Mouse (Mus musculus) kidney, postnatal 14 days (tissue): ENCODE measurements around the gene Tbc1d7.

Experiments
- DNase-seq: peaks from one replicate; pipeline ENCODE4 v3.0.0; 2022; ENCODE audit warnings: mixed read lengths

Tbc1d7 gene

DNA sequence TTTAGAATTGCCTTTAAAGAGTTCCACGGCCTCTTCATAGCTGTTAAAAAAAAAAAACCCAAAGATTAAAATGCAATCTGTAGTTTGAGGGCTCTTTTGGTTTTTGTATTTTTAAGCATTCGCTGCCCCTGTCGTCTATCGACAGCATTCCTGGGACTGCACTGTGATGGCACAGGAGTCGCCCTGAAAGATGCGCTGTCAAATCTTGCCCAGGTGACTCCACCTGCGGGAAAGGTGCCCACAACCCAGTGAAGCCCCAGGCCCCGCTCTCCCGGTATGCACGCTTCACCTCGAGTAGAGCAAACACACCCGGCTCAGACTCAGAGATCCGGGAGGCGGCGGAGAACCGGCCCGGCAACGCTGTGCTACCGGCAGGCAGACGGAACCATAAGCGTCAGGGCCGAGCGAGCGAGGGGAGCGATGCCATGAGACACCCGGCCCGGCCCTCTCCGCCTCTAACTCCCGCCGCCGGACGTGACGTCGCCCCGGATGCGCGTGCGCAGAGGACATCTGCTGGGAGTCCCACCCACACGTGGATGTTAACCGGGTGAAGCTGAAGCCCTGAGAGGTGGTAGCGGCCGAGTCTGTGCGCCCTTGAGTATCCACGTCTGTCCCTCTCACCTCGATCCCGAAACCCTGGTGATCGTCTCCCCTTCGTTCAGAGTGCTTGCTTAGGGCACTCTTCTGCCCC, at the start of gene Tbc1d7:
Tbc1d7 (minus strand) TSS at position 482 of the 691 bp plus-strand sequence.
- peak; percentile 98 for DNase-seq

DNA sequence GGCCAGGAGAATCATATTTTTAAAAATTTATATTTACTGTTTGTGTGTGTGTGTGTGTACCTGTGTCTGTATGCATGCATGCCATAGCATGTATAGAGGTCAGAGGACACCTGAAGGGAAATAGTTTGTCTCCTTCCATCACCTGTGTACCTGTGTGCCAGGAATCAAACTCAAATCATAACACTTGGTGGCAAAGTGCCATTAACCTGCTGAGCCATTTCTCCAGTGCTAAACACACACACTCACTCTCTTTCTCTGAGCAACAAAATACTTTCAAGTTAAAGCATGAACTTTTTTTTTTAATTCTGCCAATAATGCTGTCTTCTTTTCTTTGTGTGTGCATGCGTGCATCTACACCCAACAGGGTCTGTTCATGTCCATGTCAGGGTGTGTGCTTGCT, 49.3 kb upstream of the Tbc1d7 start:
- DNase-seq = no peak

DNA sequence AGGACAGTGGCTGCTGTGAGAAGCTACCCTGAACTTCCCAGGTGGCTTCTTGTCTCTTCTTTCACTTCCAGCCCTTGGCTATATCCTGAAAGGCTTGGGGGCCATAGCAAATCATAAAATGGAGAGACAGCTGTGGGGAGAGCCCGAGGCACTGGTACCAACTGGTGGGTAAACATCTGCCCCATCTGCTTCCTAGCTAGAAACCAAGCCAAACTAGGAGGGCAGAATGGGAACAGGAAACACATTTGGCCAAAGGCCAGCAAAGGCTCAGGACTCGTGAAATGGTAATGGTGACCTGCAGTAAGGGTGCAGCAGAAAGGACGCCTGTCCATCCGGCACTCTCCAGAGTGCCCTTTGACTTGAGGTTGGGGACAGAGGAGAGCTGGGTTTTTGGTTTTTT, 47.5 kb upstream of the Tbc1d7 start:
- peak; percentile 55 for DNase-seq

DNA sequence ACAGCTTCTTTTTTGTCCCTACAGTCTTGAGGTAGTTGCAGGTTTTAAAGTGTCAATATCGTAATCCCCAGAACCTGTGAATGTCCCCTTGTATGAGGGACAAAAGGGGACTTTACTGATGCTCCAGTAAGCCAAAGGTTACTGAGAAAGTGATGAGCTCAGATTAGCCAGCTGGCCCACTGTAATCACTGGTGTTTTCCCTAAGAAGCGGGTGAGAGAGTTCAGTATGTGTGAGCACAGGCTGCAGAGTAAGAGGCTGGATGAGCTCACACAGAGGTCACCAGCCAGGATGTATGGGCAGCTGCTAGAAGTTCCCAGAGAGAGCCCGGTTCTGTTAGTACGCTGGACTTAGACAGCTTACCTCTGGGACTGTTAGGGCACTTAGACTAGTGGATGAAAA, 47.0 kb upstream of the Tbc1d7 start:
- no peak for DNase-seq

DNA sequence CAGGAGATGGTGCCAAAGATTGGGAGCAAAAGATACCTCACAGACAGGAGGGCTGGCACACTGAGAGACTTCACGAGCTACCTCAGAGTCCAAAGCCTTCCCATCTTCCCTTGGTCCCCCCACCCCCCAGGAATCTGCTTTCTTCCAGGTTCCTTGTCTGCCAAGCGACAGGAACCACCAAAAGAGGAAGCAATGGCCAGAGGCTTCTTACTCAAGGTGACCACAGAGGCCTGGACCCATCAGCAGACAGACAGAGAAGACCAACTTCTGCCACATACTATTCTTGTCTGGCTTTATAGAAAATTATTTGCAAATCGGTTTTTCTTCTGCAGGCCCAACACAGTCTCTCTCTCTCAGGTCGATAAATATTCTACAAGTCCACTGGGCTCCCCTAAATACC, 46.4 kb upstream of the Tbc1d7 start:
- no peak for DNase-seq

DNA sequence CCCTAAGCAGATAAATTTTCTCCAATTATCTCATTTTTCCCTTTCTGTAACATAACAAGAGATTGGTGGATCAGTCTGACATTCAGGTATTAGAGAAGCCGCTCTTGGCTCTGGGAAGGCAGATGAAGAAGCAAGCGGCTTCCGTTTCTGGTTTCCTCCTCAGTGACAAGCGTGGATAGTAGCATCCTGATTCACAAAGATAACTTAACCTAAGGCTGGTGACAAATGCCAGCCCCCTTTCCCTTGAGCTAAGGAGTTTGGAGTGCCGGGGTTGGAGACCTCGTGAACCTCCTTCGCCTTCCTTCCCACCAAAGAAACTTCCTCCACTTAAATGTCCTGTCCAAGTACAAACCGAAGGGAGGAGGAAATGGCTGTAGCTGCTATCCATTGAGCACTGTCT, 45.8 kb upstream of the Tbc1d7 start:
- DNase-seq = peak; percentile 43

DNA sequence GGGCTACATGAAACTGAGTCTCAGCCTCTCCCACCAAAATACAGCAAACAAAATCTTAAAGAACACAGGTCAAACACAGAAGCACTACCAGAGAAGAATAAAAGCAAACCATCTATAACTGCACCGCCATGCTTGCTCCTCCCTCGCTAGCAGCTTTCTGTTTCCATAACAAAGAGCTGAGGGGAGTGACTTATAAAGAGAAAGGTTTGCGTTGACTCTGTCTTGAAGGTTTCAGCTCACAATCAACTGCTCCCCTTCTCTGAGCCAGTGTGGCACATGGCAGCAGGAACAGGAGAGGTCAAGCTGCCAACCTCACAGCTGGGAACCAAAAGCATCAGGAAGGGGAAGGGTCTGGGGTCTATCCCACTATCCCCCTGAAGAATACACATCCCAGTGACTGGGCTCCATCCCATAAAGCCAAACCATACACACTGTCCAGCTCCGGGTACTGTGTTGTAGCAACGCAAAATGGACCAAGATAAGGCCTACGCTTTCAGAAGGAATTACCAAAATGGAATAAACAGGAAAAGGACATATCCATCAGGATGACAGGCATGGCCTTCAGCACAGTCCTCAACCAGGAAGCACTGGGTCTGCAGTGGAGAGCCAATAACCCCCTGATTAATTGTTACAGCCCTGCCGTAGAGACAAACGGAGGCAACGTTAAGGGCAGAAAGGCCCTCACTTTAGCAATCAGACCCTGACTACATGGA, 44.8 kb upstream of the Tbc1d7 start:
- DNase-seq = no peak

DNA sequence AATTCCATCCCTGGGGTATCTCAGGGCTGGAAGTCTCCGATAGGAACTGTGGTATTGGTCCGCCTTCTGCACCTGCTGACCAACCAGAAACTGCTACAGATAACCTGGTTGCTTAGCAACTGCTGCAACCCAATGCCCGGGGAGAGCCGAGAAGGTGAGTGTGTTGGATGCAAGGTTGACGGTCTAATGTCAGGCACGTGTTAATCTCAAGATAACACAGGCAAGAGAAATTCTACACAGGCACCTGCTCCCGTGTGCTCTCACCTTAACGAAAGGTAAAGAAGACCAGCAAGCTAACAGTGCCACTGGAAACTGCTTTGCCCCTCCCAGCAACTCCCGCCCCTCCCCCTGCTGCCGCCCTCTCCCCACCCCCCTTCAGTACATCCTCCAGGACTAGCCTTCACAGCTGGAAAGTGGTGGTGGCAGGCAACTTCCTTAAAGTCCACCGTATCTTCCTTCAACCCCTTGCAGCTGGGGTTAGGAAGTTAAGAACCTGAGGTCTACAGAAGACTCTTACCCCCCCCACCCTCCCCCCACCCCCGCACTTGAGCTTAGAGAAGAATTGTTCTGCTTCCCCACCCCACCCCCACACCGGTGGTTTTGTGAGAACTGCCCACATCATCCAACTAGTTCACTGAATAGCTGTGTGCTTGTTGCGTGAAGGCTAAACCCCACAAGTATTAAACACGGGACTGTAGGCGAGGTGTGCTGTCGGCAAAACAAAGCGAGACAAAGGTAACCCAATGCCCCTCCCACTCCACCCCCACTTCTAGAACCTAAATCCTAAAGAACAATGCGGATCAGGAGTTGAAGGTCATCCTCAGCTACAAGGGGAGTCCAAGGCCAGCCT, 44.1 kb upstream of the Tbc1d7 start:
- DNase-seq = no peak

DNA sequence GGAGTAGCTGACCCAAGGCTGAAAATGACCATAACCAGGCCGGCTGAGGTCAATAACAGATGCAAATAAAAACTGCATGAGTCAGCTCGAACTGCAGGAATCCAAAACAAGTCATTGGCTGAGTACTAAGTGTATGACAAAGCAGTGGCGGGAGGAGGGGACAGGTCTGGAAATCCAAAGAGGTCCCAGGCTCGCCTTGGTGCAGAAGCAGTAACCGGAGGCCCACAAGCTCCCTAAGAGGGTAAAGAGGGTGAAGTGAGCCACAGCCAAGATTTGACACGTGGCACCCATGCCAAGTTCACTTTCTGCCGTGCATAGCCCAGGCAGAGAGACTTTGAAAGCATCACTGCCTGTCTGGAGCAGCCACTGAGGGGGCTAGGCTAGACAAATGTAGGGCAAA, 41.0 kb upstream of the Tbc1d7 start:
- peak; percentile 59 for DNase-seq

DNA sequence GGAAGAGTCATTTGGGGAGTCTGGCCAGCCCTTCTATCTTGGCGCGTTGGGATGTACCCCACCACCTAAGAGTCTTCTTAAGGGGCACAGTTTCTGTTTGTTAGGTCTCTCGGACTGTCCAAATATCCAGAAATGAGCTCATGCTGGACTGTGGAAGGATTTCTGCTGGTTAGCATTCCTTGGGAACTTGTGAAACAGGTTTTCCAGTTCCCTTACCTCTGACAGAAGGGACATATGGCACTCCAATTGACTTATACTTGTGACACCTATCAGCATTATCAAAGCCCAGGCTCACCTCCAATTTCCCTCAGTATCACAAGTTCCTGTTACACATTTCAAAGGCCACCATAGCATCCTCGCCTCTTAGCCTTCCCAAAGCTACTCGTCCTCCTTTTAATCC, 39.7 kb upstream of the Tbc1d7 start:
- no peak for DNase-seq

DNA sequence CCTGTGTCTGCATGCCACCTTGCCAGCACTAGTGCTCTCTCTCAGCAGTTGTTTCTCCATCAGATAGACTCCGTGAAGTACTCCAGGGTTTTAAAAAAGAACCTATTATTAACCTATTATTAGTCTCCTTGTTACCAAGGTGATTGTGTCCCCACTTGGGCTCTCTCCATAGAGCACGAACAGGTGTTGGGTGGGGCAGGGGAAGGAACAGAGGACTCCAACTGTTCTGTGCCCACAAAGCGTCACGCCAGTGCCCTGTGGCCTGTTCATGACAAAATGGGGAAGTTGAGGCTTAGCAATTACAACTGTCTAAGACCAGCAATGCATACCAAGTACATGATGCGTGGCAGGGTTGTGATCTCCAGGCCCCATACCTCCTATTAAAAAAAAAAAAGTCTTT, 38.3 kb upstream of the Tbc1d7 start:
- DNase-seq = no peak

DNA sequence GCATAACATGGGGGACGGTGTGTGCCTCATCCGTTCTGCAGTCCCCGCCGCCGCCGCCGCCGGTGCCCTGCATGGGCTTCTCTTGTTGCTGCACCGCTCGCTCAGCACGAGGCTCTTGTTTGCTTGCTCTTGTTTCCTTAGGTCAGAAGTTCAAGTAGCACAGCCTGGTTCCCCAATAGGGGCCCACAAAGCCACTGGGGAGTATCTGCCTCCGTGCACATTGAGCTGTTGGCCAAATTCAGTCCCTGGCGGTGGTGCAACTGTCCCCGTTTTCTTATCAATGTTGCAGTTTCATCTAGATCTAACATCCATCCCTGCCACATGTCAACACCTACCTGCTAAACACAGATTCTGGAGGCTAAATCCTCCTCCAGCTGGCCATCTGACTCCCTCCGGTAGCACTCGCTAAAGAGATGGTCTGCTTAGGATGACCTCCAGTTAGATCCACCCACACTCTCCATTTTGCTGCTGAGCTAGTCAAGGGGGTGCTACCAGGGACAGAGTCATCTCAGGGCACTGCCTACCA, 37.7 kb upstream of the Tbc1d7 start:
- DNase-seq = no peak

DNA sequence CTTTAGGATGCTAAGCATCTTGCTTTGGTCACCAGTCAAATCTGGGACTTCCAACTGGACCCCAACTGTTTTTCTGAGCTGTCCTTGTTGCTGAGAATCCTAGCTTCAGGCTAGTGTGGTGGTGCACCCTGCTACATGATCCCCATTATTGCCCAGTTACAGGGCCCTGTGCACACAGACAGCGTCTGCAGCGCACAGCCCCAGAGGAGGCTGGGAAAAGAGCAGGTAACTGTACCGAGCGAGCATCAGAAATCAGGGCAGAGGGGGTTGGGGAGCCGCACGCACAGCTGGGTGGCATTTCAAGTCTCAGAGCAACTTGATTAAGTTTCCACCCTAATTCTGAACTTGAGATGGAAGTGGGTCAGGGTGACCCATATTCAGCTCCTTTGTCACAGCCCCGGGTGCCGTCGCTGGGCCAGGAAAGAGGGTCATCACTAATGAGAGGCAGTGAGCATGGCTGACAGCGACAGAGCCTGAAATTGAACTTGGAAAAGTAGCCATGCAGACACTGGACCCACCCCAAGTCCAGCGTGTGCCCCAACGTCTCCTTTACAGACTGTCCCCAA, 34.9 kb upstream of the Tbc1d7 start:
- no peak for DNase-seq

DNA sequence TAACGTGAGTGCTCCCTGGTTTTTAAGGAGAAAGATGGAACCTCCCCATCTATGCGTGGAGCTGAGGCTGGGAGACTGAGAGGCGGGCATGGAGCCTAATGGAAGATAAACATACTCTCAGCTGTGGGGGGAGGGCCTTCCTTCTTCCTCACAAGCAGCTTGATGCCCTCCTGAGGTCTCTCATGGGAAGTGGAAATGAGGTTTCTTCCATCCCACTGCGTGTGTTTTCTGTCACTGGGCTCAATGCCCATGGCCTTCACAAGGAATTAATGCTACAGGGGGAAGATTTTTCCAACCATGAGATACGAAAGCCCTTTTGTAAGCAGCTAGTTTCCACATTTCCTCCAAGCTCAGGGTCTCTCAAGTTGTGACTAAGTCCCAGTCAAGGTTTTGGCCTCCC, 32.3 kb upstream of the Tbc1d7 start:
- DNase-seq = no peak

DNA sequence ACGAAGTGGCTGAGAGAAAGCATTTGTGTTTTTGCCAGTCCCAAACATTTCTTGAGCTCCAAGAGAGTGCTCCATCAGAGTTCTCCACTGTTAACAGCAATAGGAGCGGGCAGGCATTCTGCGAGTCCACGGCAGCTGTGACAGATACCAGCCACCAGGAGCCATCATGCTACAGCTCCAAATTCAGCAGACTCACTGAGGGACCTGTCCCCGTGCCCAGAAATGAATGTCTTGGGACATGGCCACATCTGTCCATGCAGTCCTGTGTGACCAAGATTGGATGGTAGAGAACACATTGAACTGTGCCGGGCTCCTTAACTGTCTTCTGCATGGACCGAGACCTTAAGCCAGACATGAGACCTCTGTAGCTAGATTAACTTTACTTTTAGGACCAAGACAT, 31.9 kb upstream of the Tbc1d7 start:
- DNase-seq = no peak

DNA sequence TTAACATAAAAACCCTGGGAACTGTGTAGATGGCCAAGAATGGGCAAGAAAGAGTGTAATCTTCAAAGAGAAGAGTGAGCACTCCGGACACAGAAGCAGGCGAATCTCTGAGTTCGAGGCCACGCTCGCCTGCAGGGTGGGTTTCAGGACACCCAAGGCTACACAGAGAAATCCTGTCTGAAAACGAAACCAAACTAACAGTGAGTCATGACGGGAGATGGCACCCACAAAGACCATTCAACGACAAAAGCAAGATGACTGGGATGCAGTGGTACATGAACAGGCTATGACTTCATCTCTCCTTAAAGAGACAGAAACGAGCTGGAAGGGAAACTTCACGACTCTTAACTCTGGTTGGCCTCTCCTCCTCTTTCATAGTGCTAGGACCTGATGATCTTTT, 31.1 kb upstream of the Tbc1d7 start:
- no peak for DNase-seq

DNA sequence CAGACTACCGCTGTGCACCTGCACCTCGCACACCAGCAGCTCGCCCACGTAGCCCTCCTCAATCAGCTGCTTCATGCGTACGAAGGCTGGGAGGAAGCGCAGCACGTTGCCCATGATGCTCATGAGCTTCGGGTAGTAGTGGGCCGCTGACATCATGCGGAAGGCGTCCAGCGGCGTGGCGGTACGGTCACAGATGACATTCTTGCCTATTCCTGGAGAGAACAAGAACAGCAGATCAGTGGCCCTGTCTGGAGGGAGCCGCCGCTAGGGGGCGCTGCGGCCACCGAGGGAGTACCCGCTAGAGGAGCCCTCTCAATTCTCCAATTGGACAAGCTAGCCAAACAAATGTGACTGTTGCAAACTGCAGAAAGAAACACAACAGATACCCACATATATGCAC, 29.7 kb upstream of the Tbc1d7 start:
- peak; percentile 40 for DNase-seq

DNA sequence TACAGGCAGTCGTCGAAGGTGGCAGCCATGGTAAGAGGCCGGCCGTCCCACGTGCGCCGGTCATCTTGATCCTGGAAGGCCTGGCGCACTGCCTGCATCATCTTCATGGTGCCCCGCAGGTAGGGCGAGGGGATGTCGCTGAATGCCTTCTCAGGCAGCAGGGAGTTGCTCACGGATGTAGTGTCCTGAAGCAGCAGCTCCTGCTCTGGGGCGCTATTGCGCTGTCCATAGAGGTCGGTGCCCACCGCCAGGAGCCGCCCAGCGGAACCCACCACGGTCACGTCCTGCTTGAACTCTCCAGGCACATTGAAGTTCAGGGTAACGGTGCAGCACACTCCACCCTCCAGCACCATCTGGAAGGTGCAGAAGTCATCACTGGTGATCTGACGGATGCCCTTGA, 29.2 kb upstream of the Tbc1d7 start:
- DNase-seq = no peak

DNA sequence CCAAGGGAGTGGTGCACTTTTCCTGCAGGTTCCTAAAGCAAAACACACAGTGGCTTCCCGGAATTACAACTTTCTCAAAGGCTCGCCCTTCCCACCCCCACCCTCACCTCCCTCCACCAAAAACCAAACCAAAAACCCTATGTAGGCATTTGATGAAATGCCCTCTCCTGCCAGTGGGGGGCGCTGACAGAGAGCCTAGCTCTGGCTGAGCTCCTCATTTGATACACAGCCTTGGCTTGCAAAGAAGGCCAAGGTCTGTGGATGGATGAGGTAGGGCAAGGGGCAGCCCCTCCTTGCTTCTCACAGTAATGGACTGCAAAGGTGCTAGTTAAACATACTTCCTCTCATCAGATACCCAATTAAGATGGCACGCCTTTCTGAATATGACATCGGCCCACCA, 28.4 kb upstream of the Tbc1d7 start:
- peak; percentile 42 for DNase-seq

DNA sequence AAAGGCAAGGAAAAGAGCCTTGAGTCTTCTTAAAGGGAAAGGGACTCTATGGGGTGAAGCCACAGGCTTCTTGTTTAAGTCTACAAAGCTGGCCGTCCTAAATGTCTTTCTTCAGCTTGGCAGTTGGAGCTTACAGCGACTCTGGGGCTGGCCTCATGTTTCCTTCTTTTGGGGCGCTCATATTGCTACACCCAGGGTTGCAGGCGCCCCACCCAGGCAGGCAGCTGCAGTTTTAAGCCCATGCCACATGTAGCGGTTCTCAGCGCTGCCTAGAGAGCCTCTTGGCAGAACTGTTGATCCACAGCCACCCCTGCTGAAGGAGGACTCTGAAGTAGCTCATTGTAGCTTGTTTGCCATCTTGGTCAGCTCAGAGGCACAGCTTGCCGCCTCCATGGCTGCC, 28.0 kb upstream of the Tbc1d7 start:
- no peak for DNase-seq

DNA sequence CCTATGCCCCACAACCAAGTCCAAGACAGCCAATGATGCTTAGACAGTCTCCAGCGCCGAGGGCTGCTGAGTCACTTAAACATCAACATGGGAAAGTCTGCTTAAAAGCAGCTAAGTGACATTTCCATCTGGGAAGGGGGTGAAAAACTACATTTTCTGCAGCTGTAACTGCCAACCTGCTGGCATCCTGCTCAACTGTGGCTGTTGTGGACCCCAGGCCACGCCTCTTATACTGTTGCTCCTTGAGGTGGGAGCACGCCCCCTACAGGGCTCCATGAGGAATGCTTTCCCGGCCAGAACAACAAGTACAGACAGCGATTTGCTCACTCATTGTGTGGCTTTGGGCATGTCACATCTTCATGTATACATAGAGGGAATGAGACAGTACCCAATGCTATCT, 25.9 kb upstream of the Tbc1d7 start:
- no peak for DNase-seq

DNA sequence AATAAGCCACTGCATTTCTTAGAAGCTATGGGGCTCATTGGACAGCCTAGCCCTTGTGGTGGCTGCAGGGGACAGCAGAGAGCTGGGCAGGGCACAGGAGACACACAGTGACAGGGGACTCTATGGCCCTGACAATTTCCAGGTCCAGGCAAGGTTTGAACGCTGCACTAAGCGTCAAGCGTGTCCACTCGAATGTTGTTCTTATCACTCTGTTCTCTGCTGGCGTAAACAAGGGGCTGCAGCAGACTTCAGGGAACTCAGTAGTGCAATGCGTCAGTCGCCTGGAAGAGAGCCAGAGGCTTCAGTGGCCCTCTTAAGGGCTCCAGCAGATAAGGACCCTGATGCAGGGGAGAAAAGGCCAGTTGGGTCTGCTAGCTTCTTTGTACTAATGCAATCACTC, 24.7 kb upstream of the Tbc1d7 start:
- DNase-seq = no peak

DNA sequence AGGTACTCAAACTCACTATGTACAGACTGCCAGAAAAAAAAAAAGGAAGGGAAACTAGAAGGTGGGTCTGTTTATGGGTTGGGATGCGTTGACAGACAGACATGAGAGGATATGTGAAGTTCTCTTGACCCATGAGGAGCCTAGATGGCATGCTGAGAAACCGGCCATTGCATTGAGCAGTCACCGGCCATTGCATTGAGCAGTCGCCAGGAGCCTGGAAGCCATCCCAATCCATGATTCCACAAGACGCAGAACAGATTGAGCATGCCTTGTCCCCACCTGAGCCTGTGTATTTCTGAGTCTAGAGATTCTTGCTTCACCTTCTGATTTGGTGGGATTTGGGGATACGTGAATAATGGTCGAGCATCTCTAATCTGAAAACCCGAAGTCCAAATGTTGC, 22.6 kb upstream of the Tbc1d7 start:
- no peak for DNase-seq
